Mouse (Mus musculus): ENCODE results near the gene Dnal4. TPM values are rescaled to one million over a fixed set of nuclear protein-coding genes. Genes with fewer than 3 reads are reported as not detected.
"Not testable (repeated sequence)": the region's sequence is repeated elsewhere in the genome, so short reads cannot be mapped to it uniquely, and the experiment has no call there.

The Dnal4 gene
- polyA plus RNA-seq (2012; ENCODE audit: insufficient read depth, low replicate concordance) = 23.4 and 30.0 TPM in 2 replicates

- Histone ChIP-seq H3K9me3 (peaks cover 10% of the 10 kb centered on the region), H3K4me3 (replicated peaks) (no peak within 1 kb of the TSS), H3K4me1 (peaks cover 43% of the 10 kb centered on the region), H3K36me3 (replicated peaks; ENCODE audit: low read length) (no peaks in the 10 kb centered on the region), H3K27me3 (replicated peaks) (peaks cover 18% of the 10 kb centered on the region)
- TF ChIP-seq GATA1 (IDR thresholded peaks at IDR 0.05; ENCODE audit: borderline replicate concordance, low read length) = no peak
- TF ChIP-seq FLI1 (IDR thresholded peaks at IDR 0.05; ENCODE audit: low read length) = no peak
Observed at GRCm38 (mm10) chr15:79777749-79778148, at the start of gene Dnal4. Gene Dnal4 (minus strand): TSS chr15:79777849.

DNA sequence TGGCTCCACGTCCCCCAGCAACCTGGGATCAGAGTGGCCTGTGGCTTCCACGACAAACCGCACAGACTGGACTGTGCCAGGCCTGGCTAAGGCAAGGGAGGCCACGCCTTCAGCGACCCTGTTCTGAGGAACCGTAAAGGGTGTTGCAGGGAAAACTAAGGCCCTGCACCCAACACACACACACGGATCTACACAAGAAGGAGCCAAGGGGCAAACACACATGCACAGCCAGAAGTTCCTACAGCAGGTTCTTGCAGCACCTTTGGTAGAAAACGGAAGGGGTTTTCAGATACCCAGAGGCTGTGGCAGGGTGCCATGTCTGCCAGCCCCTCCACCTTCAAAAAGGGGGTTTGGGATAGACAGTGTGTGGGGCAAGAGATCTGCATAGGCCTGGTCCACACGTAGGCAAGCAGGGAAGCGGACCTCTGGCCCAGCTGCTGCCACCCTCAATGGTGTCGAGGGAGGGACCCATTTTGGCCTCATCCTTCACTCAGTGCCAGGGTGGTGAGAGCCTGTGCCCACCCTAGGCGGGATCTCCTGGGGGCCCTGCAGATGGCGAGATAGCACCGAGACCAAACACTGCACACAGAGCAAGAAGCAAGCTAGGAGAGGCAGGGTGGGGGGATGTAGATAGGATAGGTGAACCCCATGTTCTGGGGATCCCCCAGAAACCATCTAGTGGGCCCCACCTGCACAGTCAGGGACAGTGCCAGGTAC lies 49.6 kb upstream of the Dnal4 start:
- Histone ChIP-seq H3K9me3 (no peaks in the 10 kb centered on the region), H3K4me1 (peaks cover 28% of the 10 kb centered on the region), H3K4me3 (replicated peaks) (no peak overlapping the region), H3K27me3 (replicated peaks) (no peaks in the 10 kb centered on the region), H3K36me3 (replicated peaks; ENCODE audit: low read length) (peaks cover 63% of the 10 kb centered on the region)
- TF ChIP-seq GATA1 (IDR thresholded peaks at IDR 0.05; ENCODE audit: borderline replicate concordance, low read length) = no peak
- no peak for TF ChIP-seq FLI1 (IDR thresholded peaks at IDR 0.05; ENCODE audit: low read length)

- peaks cover 21% of the 10 kb centered on the region for H3K4me1 ChIP-seq
- H3K9me3 ChIP-seq = no peaks in the 10 kb centered on the region
- H3K36me3 ChIP-seq (replicated peaks; ENCODE audit: low read length) = peaks cover 59% of the 10 kb centered on the region
- TF ChIP-seq FLI1 (IDR thresholded peaks at IDR 0.05; ENCODE audit: low read length) = no peak
- TF ChIP-seq GATA1 (IDR thresholded peaks at IDR 0.05; ENCODE audit: borderline replicate concordance, low read length) = no peak
- peaks cover 1% of the 10 kb centered on the region for H3K27me3 ChIP-seq (replicated peaks)
- no peak overlapping the region for H3K4me3 ChIP-seq (replicated peaks)
Observed at GRCm38 (mm10) chr15:79826221-79826935, 48.7 kb upstream of the Dnal4 start.

DNA sequence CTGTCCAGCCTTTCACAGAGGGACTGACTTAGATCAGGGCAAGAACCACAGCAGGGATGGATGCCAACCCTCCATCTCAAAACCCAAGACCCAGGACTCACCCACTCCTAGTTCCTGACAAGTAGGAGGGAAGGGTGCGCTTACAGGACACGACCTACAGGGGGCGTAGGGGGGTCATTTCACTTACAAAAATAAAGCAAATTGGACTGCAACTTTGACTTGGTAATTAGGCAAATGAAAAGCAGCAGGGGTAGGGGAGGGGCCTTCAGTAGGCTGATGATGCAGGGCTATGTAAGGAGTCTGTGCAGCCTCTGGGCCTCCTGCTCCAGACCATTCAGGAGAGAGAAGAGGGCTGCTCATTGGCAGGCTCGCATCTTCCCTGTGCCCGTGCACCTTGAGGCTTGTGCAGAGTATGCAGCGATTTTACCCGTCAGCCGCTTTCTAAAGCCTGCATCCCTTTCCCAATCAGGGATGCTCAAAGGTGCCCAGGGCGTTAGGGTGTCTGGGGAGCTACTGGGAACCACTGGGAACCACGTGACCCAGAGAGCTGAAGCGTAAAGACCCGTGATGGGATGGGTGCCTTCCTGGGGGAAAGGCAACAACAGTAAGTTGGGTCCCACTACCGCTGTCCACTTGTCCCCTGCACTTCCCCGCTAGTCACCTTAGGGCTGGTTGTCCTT lies 47.6 kb upstream of the Dnal4 start:
- H3K27me3 ChIP-seq (replicated peaks) = peaks cover 7% of the 10 kb centered on the region
- H3K36me3 ChIP-seq (replicated peaks; ENCODE audit: low read length) = peaks cover 59% of the 10 kb centered on the region
- H3K4me1 ChIP-seq = peaks cover 14% of the 10 kb centered on the region; the same call in 1 of the 2 replicates
- H3K9me3 ChIP-seq = no peaks in the 10 kb centered on the region
- H3K4me3 ChIP-seq (replicated peaks) = no peak overlapping the region
- no peak for TF ChIP-seq FLI1 (IDR thresholded peaks at IDR 0.05; ENCODE audit: low read length)
- TF ChIP-seq GATA1 (IDR thresholded peaks at IDR 0.05; ENCODE audit: borderline replicate concordance, low read length) = no peak

GRCm38 (mm10) chr15:79823588-79824280 lies 46.1 kb upstream of the Dnal4 start:
- TF ChIP-seq GATA1 (IDR thresholded peaks at IDR 0.05; ENCODE audit: borderline replicate concordance, low read length) (no peak), FLI1 (IDR thresholded peaks at IDR 0.05; ENCODE audit: low read length) (no peak)
- Histone ChIP-seq H3K9me3 (peaks cover 4% of the 10 kb centered on the region; the same call in 1 of the 2 replicates), H3K27me3 (replicated peaks) (peaks cover 7% of the 10 kb centered on the region), H3K4me3 (replicated peaks) (no peak overlapping the region), H3K36me3 (replicated peaks; ENCODE audit: low read length) (peaks cover 46% of the 10 kb centered on the region), H3K4me1 (peaks cover 14% of the 10 kb centered on the region; the same call in 1 of the 2 replicates)

- Histone ChIP-seq H3K36me3 (replicated peaks; ENCODE audit: low read length) (peaks cover 34% of the 10 kb centered on the region), H3K4me1 (peaks cover 14% of the 10 kb centered on the region; the same call in 1 of the 2 replicates)
- no peak for TF ChIP-seq FLI1 (IDR thresholded peaks at IDR 0.05; ENCODE audit: low read length)
- TF ChIP-seq GATA1 (IDR thresholded peaks at IDR 0.05; ENCODE audit: borderline replicate concordance, low read length) = no peak
Observed at GRCm38 (mm10) chr15:79822265-79823199, 44.9 kb upstream of the Dnal4 start.

DNA sequence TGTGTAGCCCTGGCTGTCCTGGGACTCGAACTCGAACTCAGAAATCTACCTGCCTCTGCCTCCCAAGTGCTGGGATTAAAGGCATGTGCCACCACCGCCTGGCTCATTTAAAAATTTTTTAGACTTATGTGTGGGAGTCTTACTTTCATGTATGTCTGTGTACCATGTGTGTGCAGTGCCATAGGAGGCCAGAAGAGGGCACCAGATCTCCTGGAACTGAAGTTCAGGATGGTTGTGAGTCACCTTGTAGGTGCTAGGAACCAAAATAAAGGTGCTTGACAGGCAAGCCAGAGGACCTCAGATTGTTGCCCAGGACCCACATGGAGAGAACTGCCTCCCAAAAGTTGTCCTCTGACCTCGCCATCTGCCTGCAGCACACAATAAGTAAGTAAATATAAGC lies 40.7 kb upstream of the Dnal4 start:
- peaks cover 13% of the 10 kb centered on the region for H3K4me1 ChIP-seq
- peaks cover 9% of the 10 kb centered on the region for H3K36me3 ChIP-seq (replicated peaks; ENCODE audit: low read length)
- no peak for TF ChIP-seq GATA1 (IDR thresholded peaks at IDR 0.05; ENCODE audit: borderline replicate concordance, low read length)
- no peak for TF ChIP-seq FLI1 (IDR thresholded peaks at IDR 0.05; ENCODE audit: low read length)
- H3K27me3 ChIP-seq (replicated peaks) = peaks cover 46% of the 10 kb centered on the region
- peaks cover 12% of the 10 kb centered on the region for H3K9me3 ChIP-seq
- no peak overlapping the region for H3K4me3 ChIP-seq (replicated peaks)

More at GRCm38 (mm10) chr15:79822265-79823199, 44.9 kb upstream of the Dnal4 start:
- H3K4me3 ChIP-seq (replicated peaks) = no peak overlapping the region
- peaks cover 8% of the 10 kb centered on the region for H3K9me3 ChIP-seq
- peaks cover 7% of the 10 kb centered on the region for H3K27me3 ChIP-seq (replicated peaks)

GRCm38 (mm10) chr15:79813666-79814258 lies 36.1 kb upstream of the Dnal4 start:
- Histone ChIP-seq H3K4me1 (peaks cover 28% of the 10 kb centered on the region), H3K36me3 (replicated peaks; ENCODE audit: low read length) (no peaks in the 10 kb centered on the region), H3K27me3 (replicated peaks) (peaks cover 77% of the 10 kb centered on the region), H3K4me3 (replicated peaks) (no peak overlapping the region), H3K9me3 (peaks cover 11% of the 10 kb centered on the region)
- TF ChIP-seq GATA1 (IDR thresholded peaks at IDR 0.05; ENCODE audit: borderline replicate concordance, low read length) (no peak), FLI1 (IDR thresholded peaks at IDR 0.05; ENCODE audit: low read length) (no peak)

DNA sequence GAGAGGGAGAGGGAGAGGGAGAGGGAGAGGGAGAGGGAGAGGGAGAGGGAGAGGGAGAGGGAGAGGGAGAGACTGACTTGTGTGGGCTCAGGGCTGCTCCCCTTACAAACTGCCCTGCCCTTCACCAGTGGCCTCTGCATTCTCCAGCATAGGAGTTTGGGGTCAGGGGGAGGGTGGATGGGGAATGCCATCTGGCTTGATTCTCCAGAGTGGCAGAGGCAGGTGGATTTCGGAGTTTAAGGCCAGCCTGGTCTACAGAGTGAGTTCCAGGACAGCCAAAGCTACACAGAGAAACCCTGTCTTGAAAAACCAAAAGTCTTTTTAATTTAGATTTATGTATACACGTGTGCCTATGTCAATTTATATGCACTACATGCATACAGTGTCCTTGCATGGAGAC lies 35.2 kb upstream of the Dnal4 start:
- not testable (repeated sequence) for H3K9me3 ChIP-seq; H3K4me3 ChIP-seq (replicated peaks); H3K36me3 ChIP-seq (replicated peaks; ENCODE audit: low read length)
- Histone ChIP-seq H3K27me3 (replicated peaks) (peaks cover 85% of the 10 kb centered on the region), H3K4me1 (peaks cover 28% of the 10 kb centered on the region)
